Mouse (Mus musculus) embryonic facial prominence, embryonic 15.5 days (tissue): Measurements from ENCODE around the gene Lmnb2. TPM values are rescaled to one million over a fixed set of nuclear protein-coding genes. Genes with fewer than 3 reads are reported as not detected.

Source experiments
- ATAC-seq: fragments of 200-750 bp; cut with Nextera tagmentation; 2 replicates; pipeline ENCODE4 v1.8.0; 2017; ENCODE audit warnings: low read depth, moderate TSS enrichment; ENCODE audit not compliant: insufficient number of reproducible peaks, low FRiP score, low TSS enrichment
- H3K27ac ChIP-seq: fragments of 300-500 bp; sonication (generic); replicated peaks from 2 replicates; pipeline ENCODE4 v1.5.1; 2015; ENCODE audit warnings: mild to moderate bottlenecking, inconsistent platforms
- H3K27me3 ChIP-seq: fragments of 300-500 bp; sonication (generic); 2 replicates; pipeline ENCODE4 v1.6.1; 2015; ENCODE audit warnings: inconsistent platforms
- H3K36me3 ChIP-seq: fragments of 300-500 bp; sonication (generic); 2 replicates; pipeline ENCODE4 v1.6.1; 2015; ENCODE audit warnings: mild to moderate bottlenecking, inconsistent platforms
- H3K4me1 ChIP-seq: fragments of 300-500 bp; sonication (generic); 2 replicates; pipeline ENCODE4 v1.6.1; 2015; ENCODE audit warnings: inconsistent platforms
- H3K4me2 ChIP-seq: fragments of 300-500 bp; sonication (generic); replicated peaks from 2 replicates; pipeline ENCODE4 v1.6.1; 2015; ENCODE audit warnings: mild to moderate bottlenecking, inconsistent platforms
- H3K4me3 ChIP-seq: fragments of 300-500 bp; sonication (generic); replicated peaks from 2 replicates; pipeline ENCODE4 v1.5.1; 2015; ENCODE audit warnings: mild to moderate bottlenecking, inconsistent platforms
- H3K9ac ChIP-seq: fragments of 300-500 bp; sonication (generic); 2 replicates; pipeline ENCODE4 v1.6.1; 2015; ENCODE audit warnings: inconsistent platforms
- H3K9me3 ChIP-seq: fragments of 300-500 bp; sonication (generic); replicated peaks from 2 replicates; pipeline ENCODE4 v1.6.1; 2016; ENCODE audit warnings: inconsistent platforms
- WGBS: fragments of 180-500 bp; shearing (Covaris S2); methylation state at CpG from one replicate; pipeline ENCODE4 v1.1.7; 2015; 5-methylcytosine and 5-hydroxymethylcytosine counted together
- polyA plus RNA-seq: library from polyadenylated mRNA; unstranded; fragments of >200 nt; fragmentation: Nextera tagmentation; extraction: Ambion mirVana; gene quantifications from 2 replicates; pipeline ENCODE4 v1.2.1, GENCODE M21; 2015

The Lmnb2 gene
- polyA plus RNA-seq, 1 experiment from 2014 or later: 56.7 TPM

DNA sequence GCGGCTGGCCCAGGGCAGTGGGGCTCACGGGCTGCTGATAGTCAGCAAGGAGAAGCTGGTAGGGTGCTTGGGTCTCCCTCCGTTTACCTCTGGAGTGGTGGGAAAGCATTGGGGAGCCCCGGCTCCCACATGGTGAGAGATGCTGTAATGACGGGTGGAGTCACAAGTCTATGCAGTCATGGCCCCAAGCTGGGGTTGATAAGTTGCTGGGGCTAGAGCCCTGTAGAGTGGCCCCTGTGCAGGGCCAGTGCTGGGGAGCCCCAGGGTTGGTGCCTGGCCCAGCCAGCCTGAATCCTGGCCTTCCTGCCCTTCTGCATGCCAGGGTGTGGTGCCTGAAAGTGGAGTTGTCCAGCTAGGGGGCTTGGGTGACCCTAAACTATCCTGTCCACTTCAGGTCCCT is 55.7 kb downstream of the Lmnb2 start:
- Histone ChIP-seq H3K4me3 (no peak overlapping the region), H3K27ac (no peak overlapping the region), H3K4me2 (no peak overlapping the region), H3K9ac (no peak overlapping the region; the same call in 1 of the 2 replicates), H3K27me3 (no peaks in the 10 kb centered on the region), H3K4me1 (peaks cover 6% of the 10 kb centered on the region), H3K9me3 (no peaks in the 10 kb centered on the region), H3K36me3 (peaks cover 57% of the 10 kb centered on the region)
- WGBS: 93% methylated on average over 5 of the region's 5 CpGs
- ATAC-seq: no peak

DNA sequence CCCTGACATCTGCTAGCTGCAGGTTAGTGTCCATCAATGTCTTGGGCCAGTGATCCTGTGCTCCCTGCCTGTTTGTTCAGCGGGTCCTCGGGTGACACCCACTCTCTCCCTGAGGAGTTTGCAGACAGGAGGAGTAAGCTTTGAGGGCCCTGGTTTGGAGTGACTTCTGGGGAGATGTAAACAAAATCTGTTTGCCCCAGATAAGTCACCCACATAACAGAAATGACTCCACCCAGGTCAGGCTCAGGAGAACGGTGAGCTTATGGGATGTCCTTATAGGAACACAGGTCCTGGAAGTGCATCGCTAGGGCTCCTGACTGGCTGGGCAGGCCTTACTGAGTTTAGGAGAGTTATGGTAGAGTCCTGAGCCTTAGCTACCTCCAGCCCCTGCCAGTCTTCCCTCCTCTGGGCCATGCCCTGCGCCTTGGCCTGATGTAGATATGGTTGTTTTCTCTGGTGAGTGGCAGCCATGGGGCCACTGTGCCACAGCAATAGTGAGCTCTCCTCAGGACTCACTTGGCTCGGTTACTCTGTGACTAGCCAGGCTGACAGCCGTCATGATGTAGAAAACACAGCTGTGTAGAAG is 59.6 kb downstream of the Lmnb2 start:
- Histone ChIP-seq H3K4me1 (peaks cover 37% of the 10 kb centered on the region), H3K4me3 (no peak overlapping the region), H3K36me3 (peaks cover 23% of the 10 kb centered on the region), H3K9ac (no peak overlapping the region), H3K4me2 (no peak overlapping the region), H3K27ac (no peak overlapping the region), H3K9me3 (no peaks in the 10 kb centered on the region), H3K27me3 (no peaks in the 10 kb centered on the region)
- WGBS: 83% methylated on average over 7 of the region's 7 CpGs
- ATAC-seq: no peak

DNA sequence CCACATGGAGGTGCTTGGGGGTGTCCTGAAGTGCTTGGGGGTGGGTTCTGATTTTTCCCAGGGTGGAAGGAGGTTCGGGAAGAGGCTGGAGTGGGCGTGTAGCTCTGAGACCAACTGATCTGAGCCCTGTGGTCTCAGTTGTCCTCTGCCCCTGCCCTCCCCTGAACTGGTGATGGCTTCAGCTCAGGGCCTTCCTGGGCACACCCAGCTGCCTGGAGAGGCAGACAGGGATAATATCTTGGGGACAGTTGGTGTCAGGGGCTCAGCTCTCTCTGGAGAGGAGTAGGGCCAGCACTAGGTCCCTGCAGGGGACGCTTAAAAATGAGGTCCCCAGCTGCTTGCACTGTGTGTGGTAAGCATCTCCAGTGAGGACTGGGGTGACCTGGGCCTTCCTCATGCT is 60.2 kb downstream of the Lmnb2 start:
- no peak for ATAC-seq
- no peak overlapping the region; the same call in 1 of the 2 replicates for H3K27ac ChIP-seq
- H3K4me1 ChIP-seq: peaks cover 38% of the 10 kb centered on the region
- no peaks in the 10 kb centered on the region for H3K27me3 ChIP-seq
- WGBS: 44% methylated on average over 3 of the region's 3 CpGs
- H3K4me3 ChIP-seq: no peak overlapping the region
- no peak overlapping the region for H3K4me2 ChIP-seq
- no peaks in the 10 kb centered on the region for H3K9me3 ChIP-seq
- peaks cover 23% of the 10 kb centered on the region for H3K36me3 ChIP-seq
- H3K9ac ChIP-seq: peak overlapping the region; percentile 9; the same call in 1 of the 2 replicates

- H3K36me3 ChIP-seq: peaks cover 20% of the 10 kb centered on the region
- H3K4me2 ChIP-seq: no peak overlapping the region
- peak overlapping the region; percentile 9; the same call in 1 of the 2 replicates for H3K9ac ChIP-seq
- WGBS: 40% methylated on average over 8 of the region's 8 CpGs
- ATAC-seq: no peak
- peaks cover 38% of the 10 kb centered on the region for H3K4me1 ChIP-seq
- no peaks in the 10 kb centered on the region for H3K9me3 ChIP-seq
- no peaks in the 10 kb centered on the region for H3K27me3 ChIP-seq
- H3K27ac ChIP-seq: no peak overlapping the region; the same call in 1 of the 2 replicates
- H3K4me3 ChIP-seq: no peak overlapping the region
Observed at GRCm38 (mm10) chr10:80857386-80857785, 60.7 kb downstream of the Lmnb2 start.

DNA sequence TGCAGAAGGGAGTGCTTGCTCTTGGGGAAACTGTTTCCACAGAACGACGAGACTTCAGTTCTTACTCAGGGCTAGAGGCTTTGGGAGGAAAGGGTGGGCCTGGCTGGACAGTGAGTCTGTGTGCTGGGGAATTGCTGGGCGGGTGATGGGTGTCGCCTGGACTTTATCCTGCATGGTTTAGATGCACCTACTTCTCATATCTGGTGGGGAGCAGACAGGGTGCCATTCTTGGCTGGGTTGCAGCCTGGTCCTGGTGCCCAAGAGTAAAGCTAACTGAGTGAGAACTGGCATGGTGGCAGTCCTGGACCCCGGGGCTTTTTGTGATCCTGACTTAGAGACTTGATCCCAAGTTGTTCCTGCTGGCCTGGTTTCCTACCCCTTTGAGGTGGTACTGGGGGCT is 61.1 kb downstream of the Lmnb2 start:
- peaks cover 38% of the 10 kb centered on the region for H3K4me1 ChIP-seq
- no peak overlapping the region for H3K4me3 ChIP-seq
- no peaks in the 10 kb centered on the region for H3K27me3 ChIP-seq
- peaks cover 20% of the 10 kb centered on the region for H3K36me3 ChIP-seq
- 63% methylated on average over 5 of the region's 5 CpGs for WGBS
- H3K4me2 ChIP-seq: peak overlapping the region; percentile 100; the same call in 1 of the 2 replicates
- H3K27ac ChIP-seq: peak overlapping the region; percentile 48; the same call in 1 of the 2 replicates
- no peak overlapping the region for H3K9ac ChIP-seq
- no peaks in the 10 kb centered on the region for H3K9me3 ChIP-seq
- no peak for ATAC-seq

- Histone ChIP-seq H3K4me3 (peak overlapping the region; percentile 96), H3K9ac (peak overlapping the region; percentile 90; the same call in 1 of the 2 replicates), H3K27me3 (no peaks in the 10 kb centered on the region), H3K27ac (peak overlapping the region; percentile 48; the same call in 1 of the 2 replicates), H3K36me3 (peaks cover 20% of the 10 kb centered on the region), H3K4me1 (peaks cover 38% of the 10 kb centered on the region), H3K4me2 (peak overlapping the region; percentile 100), H3K9me3 (no peaks in the 10 kb centered on the region)
- no peak for ATAC-seq
- 34% methylated on average over 3 of the region's 3 CpGs for WGBS
Observed at GRCm38 (mm10) chr10:80856267-80856666, 61.8 kb downstream of the Lmnb2 start.

DNA sequence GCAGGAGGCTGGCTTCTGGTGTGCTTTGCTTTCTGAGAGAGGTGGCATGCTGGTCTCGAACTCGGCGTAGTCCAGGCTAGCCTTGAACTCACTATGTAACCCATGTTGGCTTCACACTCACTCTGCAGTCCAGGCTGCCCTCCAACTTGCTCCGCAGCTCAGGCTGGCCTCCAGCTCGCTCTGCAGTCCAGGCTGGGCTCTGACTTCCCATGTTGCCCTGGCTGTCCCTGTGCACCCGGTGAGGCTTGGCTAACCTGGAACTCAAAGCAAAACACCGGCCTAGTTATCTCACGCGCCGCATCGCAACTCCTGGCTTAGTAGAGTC is 62.3 kb downstream of the Lmnb2 start:
- no peaks in the 10 kb centered on the region for H3K9me3 ChIP-seq
- WGBS: 13% methylated on average over 11 of the region's 11 CpGs
- peak overlapping the region; percentile 90 for H3K9ac ChIP-seq
- peak overlapping the region; percentile 48; the same call in 1 of the 2 replicates for H3K27ac ChIP-seq
- peaks cover 38% of the 10 kb centered on the region for H3K4me1 ChIP-seq
- no peak for ATAC-seq
- peaks cover 24% of the 10 kb centered on the region for H3K36me3 ChIP-seq
- peak overlapping the region; percentile 96 for H3K4me3 ChIP-seq
- H3K4me2 ChIP-seq: peak overlapping the region; percentile 100
- no peaks in the 10 kb centered on the region for H3K27me3 ChIP-seq

DNA sequence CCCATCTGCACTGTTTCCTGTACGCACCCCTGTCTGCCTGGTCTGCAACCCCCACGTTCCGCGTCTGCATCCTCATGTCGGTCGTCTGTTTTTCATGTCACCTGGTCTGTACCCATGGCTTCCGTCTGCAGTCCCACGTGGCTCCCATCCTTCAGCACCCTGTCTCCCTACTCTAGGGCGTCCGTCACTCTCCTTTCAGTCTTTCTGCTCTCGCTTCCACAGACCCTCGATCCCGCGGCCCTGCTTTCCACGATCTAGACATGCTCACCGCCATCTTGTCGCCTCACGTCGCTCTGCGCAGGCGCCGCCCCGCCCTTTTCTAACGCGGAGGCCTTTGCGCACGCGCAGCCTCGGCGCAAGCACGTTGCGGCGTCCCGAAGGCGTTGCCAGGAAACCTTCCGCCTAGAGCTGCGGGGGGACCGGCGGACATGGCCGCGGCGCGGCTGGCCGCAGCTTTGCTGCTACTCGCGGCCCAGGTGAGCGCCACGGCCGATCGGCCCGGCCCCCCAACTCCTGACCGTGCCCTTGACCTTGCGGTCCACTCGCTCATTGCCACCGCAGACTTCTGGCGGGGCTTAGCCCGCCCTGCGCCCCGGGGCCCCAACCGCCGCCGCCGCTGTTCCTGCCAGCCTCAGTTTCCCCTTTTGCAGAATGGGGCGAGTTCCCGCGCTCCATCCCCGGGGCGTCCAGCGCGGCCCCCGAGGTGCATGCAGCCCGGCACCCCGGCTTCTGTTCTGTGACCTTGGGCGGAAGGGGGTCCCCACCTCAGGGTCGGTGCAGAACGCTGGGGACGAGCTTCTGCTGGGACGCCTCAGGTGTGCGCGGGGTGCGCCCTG is 62.9 kb downstream of the Lmnb2 start, which contains the start of the genes Lsm7 and Sppl2b:
Lsm7 (minus strand) TSS at position 297 of the 836 bp plus-strand sequence.
Sppl2b (plus strand) TSS at position 363 of the 836 bp plus-strand sequence.
- Histone ChIP-seq H3K36me3 (peaks cover 24% of the 10 kb centered on the region), H3K4me3 (peak within 1 kb of the TSS; percentile 96), H3K9ac (peak within 1 kb of the TSS; percentile 90), H3K4me2 (peak within 1 kb of the TSS; percentile 100), H3K9me3 (no peaks in the 10 kb centered on the region), H3K4me1 (peaks cover 38% of the 10 kb centered on the region), H3K27me3 (no peaks in the 10 kb centered on the region), H3K27ac (peak within 1 kb of the TSS; percentile 72)
- WGBS: under 1% methylated on average over 81 of the region's 81 CpGs
- peak; percentile 86 for ATAC-seq

Other genes starting within 250 kb of the Lmnb2 start
- 99.0 and 105 TPM in 2 replicates for gene Mknk2, start 240.1 kb downstream of the Lmnb2 start, polyA plus RNA-seq
- gene Mob3a, start 216.3 kb downstream of the Lmnb2 start, polyA plus RNA-seq: 48.2 and 51.8 TPM in 2 replicates
- gene Izumo4, start 216.1 kb downstream of the Lmnb2 start, polyA plus RNA-seq: 27.0 and 28.0 TPM in 2 replicates
- 75.2 and 76.1 TPM in 2 replicates for gene Ap3d1, start 176.0 kb downstream of the Lmnb2 start, polyA plus RNA-seq
- 17.1 and 21.7 TPM in 2 replicates for gene Dot1l, start 163.0 kb downstream of the Lmnb2 start, polyA plus RNA-seq
- gene Sf3a2, start 120.0 kb downstream of the Lmnb2 start, polyA plus RNA-seq: 68.1 and 79.7 TPM in 2 replicates
- 121 and 125 TPM in 2 replicates for gene Plekhj1, start 119.6 kb downstream of the Lmnb2 start, polyA plus RNA-seq
- gene Amh, start 113.0 kb downstream of the Lmnb2 start, polyA plus RNA-seq: 0.09 TPM in 1 of 2 replicates, not detected in the other
- gene Jsrp1, start 104.7 kb downstream of the Lmnb2 start, polyA plus RNA-seq: 10.0 and 13.8 TPM in 2 replicates
- gene Oaz1, start 91.6 kb downstream of the Lmnb2 start, polyA plus RNA-seq: 1,751 and 1,885 TPM in 2 replicates
- 2.2 and 2.5 TPM in 2 replicates for gene Lingo3, start 74.2 kb downstream of the Lmnb2 start, polyA plus RNA-seq
- 252 and 265 TPM in 2 replicates for gene Lsm7, start 63.0 kb downstream of the Lmnb2 start, polyA plus RNA-seq
- gene Sppl2b, start 63.0 kb downstream of the Lmnb2 start, polyA plus RNA-seq: 51.3 and 60.7 TPM in 2 replicates
- gene Tmprss9, start 46.4 kb downstream of the Lmnb2 start, polyA plus RNA-seq: 0.04 and 0.05 TPM in 2 replicates
- gene Timm13, start 17.3 kb downstream of the Lmnb2 start, polyA plus RNA-seq: 337 and 339 TPM in 2 replicates
- 43.7 and 46.6 TPM in 2 replicates for gene Gadd45b, start 11.8 kb upstream of the Lmnb2 start, polyA plus RNA-seq
- 11.2 and 12.3 TPM in 2 replicates for gene Gng7, start 96.7 kb upstream of the Lmnb2 start, polyA plus RNA-seq
- 1.4 and 1.9 TPM in 2 replicates for gene Diras1, start 107.4 kb upstream of the Lmnb2 start, polyA plus RNA-seq
- 21.7 and 22.7 TPM in 2 replicates for gene Slc39a3, start 119.2 kb upstream of the Lmnb2 start, polyA plus RNA-seq
- gene Sgta, start 141.9 kb upstream of the Lmnb2 start, polyA plus RNA-seq: 199 and 216 TPM in 2 replicates
- gene Thop1, start 151.8 kb upstream of the Lmnb2 start, polyA plus RNA-seq: 81.3 and 87.7 TPM in 2 replicates
- gene Creb3l3, start 180.6 kb upstream of the Lmnb2 start, polyA plus RNA-seq: 0.89 and 0.92 TPM in 2 replicates
- 189 and 197 TPM in 2 replicates for gene Map2k2, start 187.7 kb upstream of the Lmnb2 start, polyA plus RNA-seq
- gene Zbtb7a, start 217.0 kb upstream of the Lmnb2 start, polyA plus RNA-seq: 57.6 and 59.4 TPM in 2 replicates
- 52.0 and 52.7 TPM in 2 replicates for gene Pias4, start 249.7 kb upstream of the Lmnb2 start, polyA plus RNA-seq